Mouse (Mus musculus): Measurements from ENCODE around the gene Ppox. TPM values are rescaled to one million over a fixed set of nuclear protein-coding genes. Genes with fewer than 3 reads are reported as not detected.
"Not testable (repeated sequence)": the region's sequence is repeated elsewhere in the genome, so short reads cannot be mapped to it uniquely, and the experiment has no call there.

Ppox gene
- polyA plus RNA-seq, 1 experiment from 2014 or later = 48.6 TPM

GRCm38 (mm10) chr1:171321415-171321814 lies 40.4 kb upstream of the Ppox start:
- Histone ChIP-seq H3K9me3 (ENCODE audit: control insufficient read depth, low read length) (no peaks in the 10 kb centered on the region), H3K4me2 (ENCODE audit: low read length) (no peak overlapping the region), H3K27ac (ENCODE audit: low read depth) (no peak overlapping the region), H3K9ac (ENCODE audit: low read length) (no peak overlapping the region), H3K4me3 (ENCODE audit: low read depth, low read length) (no peak overlapping the region), H3K27me3 (replicated peaks; ENCODE audit: control insufficient read depth, insufficient read depth, low read length) (no peaks in the 10 kb centered on the region), H3K36me3 (ENCODE audit: control insufficient read depth, insufficient read depth, low read length) (no peaks in the 10 kb centered on the region), H3K4me1 (replicated peaks; ENCODE audit: control insufficient read depth, insufficient read depth, low read length) (no peaks in the 10 kb centered on the region)
- no peak for DNase-seq (ENCODE audit: low spot score)
- ATAC-seq (replicated peaks; ENCODE audit: low FRiP score, low TSS enrichment, low read depth) = no peak

- Histone ChIP-seq H3K27ac (ENCODE audit: low read depth) (no peak overlapping the region), H3K36me3 (ENCODE audit: control insufficient read depth, insufficient read depth, low read length) (no peaks in the 10 kb centered on the region), H3K9ac (ENCODE audit: low read length) (no peak overlapping the region), H3K9me3 (ENCODE audit: control insufficient read depth, low read length) (no peaks in the 10 kb centered on the region), H3K4me3 (ENCODE audit: low read depth, low read length) (0 out of 2 replicates have a peak overlapping the region, but pooled peaks have one; percentile 8), H3K4me1 (replicated peaks; ENCODE audit: control insufficient read depth, insufficient read depth, low read length) (no peaks in the 10 kb centered on the region), H3K4me2 (ENCODE audit: low read length) (peak overlapping the region; percentile 11), H3K27me3 (replicated peaks; ENCODE audit: control insufficient read depth, insufficient read depth, low read length) (no peaks in the 10 kb centered on the region)
- WGBS = 26% methylated on average over 5 of the region's 5 CpGs
- ATAC-seq (replicated peaks; ENCODE audit: low FRiP score, low TSS enrichment, low read depth) = no peak
- no peak for DNase-seq (ENCODE audit: low spot score)
Measured at GRCm38 (mm10) chr1:171320151-171320550, 39.2 kb upstream of the Ppox start.

- DNase-seq (ENCODE audit: low spot score) = no peak
- ATAC-seq (replicated peaks; ENCODE audit: low FRiP score, low TSS enrichment, low read depth) = no peak
- WGBS = 19% methylated on average over 7 of the region's 7 CpGs
- Histone ChIP-seq H3K4me3 (ENCODE audit: low read depth, low read length) (0 out of 2 replicates have a peak overlapping the region, but pooled peaks have one; percentile 8), H3K36me3 (ENCODE audit: control insufficient read depth, insufficient read depth, low read length) (no peaks in the 10 kb centered on the region), H3K27ac (ENCODE audit: low read depth) (no peak overlapping the region), H3K9ac (ENCODE audit: low read length) (no peak overlapping the region), H3K4me1 (replicated peaks; ENCODE audit: control insufficient read depth, insufficient read depth, low read length) (no peaks in the 10 kb centered on the region), H3K27me3 (replicated peaks; ENCODE audit: control insufficient read depth, insufficient read depth, low read length) (no peaks in the 10 kb centered on the region), H3K4me2 (ENCODE audit: low read length) (peak overlapping the region; percentile 11), H3K9me3 (ENCODE audit: control insufficient read depth, low read length) (no peaks in the 10 kb centered on the region)
Measured at GRCm38 (mm10) chr1:171319748-171320147, 38.8 kb upstream of the Ppox start.

GRCm38 (mm10) chr1:171309321-171309720 lies 28.3 kb upstream of the Ppox start:
- Histone ChIP-seq H3K27me3 (replicated peaks; ENCODE audit: control insufficient read depth, insufficient read depth, low read length) (no peaks in the 10 kb centered on the region), H3K36me3 (ENCODE audit: control insufficient read depth, insufficient read depth, low read length) (no peaks in the 10 kb centered on the region), H3K9me3 (ENCODE audit: control insufficient read depth, low read length) (no peaks in the 10 kb centered on the region), H3K27ac (ENCODE audit: low read depth) (no peak overlapping the region), H3K4me2 (ENCODE audit: low read length) (no peak overlapping the region), H3K9ac (ENCODE audit: low read length) (no peak overlapping the region), H3K4me1 (replicated peaks; ENCODE audit: control insufficient read depth, insufficient read depth, low read length) (no peaks in the 10 kb centered on the region), H3K4me3 (ENCODE audit: low read depth, low read length) (no peak overlapping the region)
- DNase-seq (ENCODE audit: low spot score) = no peak
- no peak for ATAC-seq (replicated peaks; ENCODE audit: low FRiP score, low TSS enrichment, low read depth)
- WGBS = 72% methylated on average over 2 of the region's 2 CpGs

- H3K4me2 ChIP-seq (ENCODE audit: low read length); H3K9ac ChIP-seq (ENCODE audit: low read length); H3K4me1 ChIP-seq (replicated peaks; ENCODE audit: control insufficient read depth, insufficient read depth, low read length); H3K27me3 ChIP-seq (replicated peaks; ENCODE audit: control insufficient read depth, insufficient read depth, low read length); DNase-seq (ENCODE audit: low spot score); H3K36me3 ChIP-seq (ENCODE audit: control insufficient read depth, insufficient read depth, low read length); ATAC-seq (replicated peaks; ENCODE audit: low FRiP score, low TSS enrichment, low read depth); H3K4me3 ChIP-seq (ENCODE audit: low read depth, low read length); H3K9me3 ChIP-seq (ENCODE audit: control insufficient read depth, low read length); H3K27ac ChIP-seq (ENCODE audit: low read depth): not testable (repeated sequence)
- WGBS = 70% methylated on average over 5 of the region's 5 CpGs
Measured at GRCm38 (mm10) chr1:171306157-171306556, 25.2 kb upstream of the Ppox start.

- Histone ChIP-seq H3K9ac (ENCODE audit: low read length) (no peak overlapping the region), H3K4me2 (ENCODE audit: low read length) (no peak overlapping the region), H3K36me3 (ENCODE audit: control insufficient read depth, insufficient read depth, low read length) (no peaks in the 10 kb centered on the region), H3K4me3 (ENCODE audit: low read depth, low read length) (no peak overlapping the region), H3K27me3 (replicated peaks; ENCODE audit: control insufficient read depth, insufficient read depth, low read length) (0 out of 2 replicates have a peak, but pooled peaks cover 3% of the 10 kb centered on the region), H3K9me3 (ENCODE audit: control insufficient read depth, low read length) (no peaks in the 10 kb centered on the region), H3K27ac (ENCODE audit: low read depth) (no peak overlapping the region), H3K4me1 (replicated peaks; ENCODE audit: control insufficient read depth, insufficient read depth, low read length) (peaks cover 7% of the 10 kb centered on the region)
- WGBS = 58% methylated on average over 3 of the region's 3 CpGs
- ATAC-seq (replicated peaks; ENCODE audit: low FRiP score, low TSS enrichment, low read depth) (no peak), DNase-seq (ENCODE audit: low spot score) (no peak)
Measured at GRCm38 (mm10) chr1:171298226-171298625, 17.2 kb upstream of the Ppox start.

GRCm38 (mm10) chr1:171295063-171295402 lies 14.0 kb upstream of the Ppox start:
- 0 out of 2 replicates have a peak, but pooled peaks cover 3% of the 10 kb centered on the region for H3K27me3 ChIP-seq (replicated peaks; ENCODE audit: control insufficient read depth, insufficient read depth, low read length)
- H3K36me3 ChIP-seq (ENCODE audit: control insufficient read depth, insufficient read depth, low read length) = peaks cover under 1% of the 10 kb centered on the region
- H3K27ac ChIP-seq (ENCODE audit: low read depth) = peak overlapping the region; percentile 98
- no peaks in the 10 kb centered on the region for H3K9me3 ChIP-seq (ENCODE audit: control insufficient read depth, low read length)
- ATAC-seq (replicated peaks; ENCODE audit: low FRiP score, low TSS enrichment, low read depth) (peak; percentile 18; the same call in 1 of the 2 replicates), DNase-seq (ENCODE audit: low spot score) (no peak)
- H3K4me1 ChIP-seq (replicated peaks; ENCODE audit: control insufficient read depth, insufficient read depth, low read length) = peaks cover 7% of the 10 kb centered on the region
- peak overlapping the region; percentile 85 for H3K4me3 ChIP-seq (ENCODE audit: low read depth, low read length)
- peak overlapping the region; percentile 87 for H3K4me2 ChIP-seq (ENCODE audit: low read length)
- WGBS = 11% methylated on average over 3 of the region's 3 CpGs
- peak overlapping the region; percentile 86 for H3K9ac ChIP-seq (ENCODE audit: low read length)

GRCm38 (mm10) chr1:171294298-171295062 lies 13.5 kb upstream of the Ppox start, which contains the start of gene Ufc1:
Gene Ufc1, minus strand, starts transcription at chr1:171295024.
- H3K27me3 ChIP-seq (replicated peaks; ENCODE audit: control insufficient read depth, insufficient read depth, low read length) = 0 out of 2 replicates have a peak, but pooled peaks cover 3% of the 10 kb centered on the region
- WGBS = under 1% methylated on average over 42 of the region's 42 CpGs
- H3K9me3 ChIP-seq (ENCODE audit: control insufficient read depth, low read length) = no peaks in the 10 kb centered on the region
- H3K4me2 ChIP-seq (ENCODE audit: low read length) = peak within 1 kb of the TSS; percentile 87
- H3K27ac ChIP-seq (ENCODE audit: low read depth) = peak within 1 kb of the TSS; percentile 98
- peak; percentile 82 for ATAC-seq (replicated peaks; ENCODE audit: low FRiP score, low TSS enrichment, low read depth)
- H3K9ac ChIP-seq (ENCODE audit: low read length) = peak within 1 kb of the TSS; percentile 86
- peaks cover 6% of the 10 kb centered on the region for H3K36me3 ChIP-seq (ENCODE audit: control insufficient read depth, insufficient read depth, low read length)
- peak; percentile 94 for DNase-seq (ENCODE audit: low spot score)
- peaks cover 7% of the 10 kb centered on the region for H3K4me1 ChIP-seq (replicated peaks; ENCODE audit: control insufficient read depth, insufficient read depth, low read length)
- peak within 1 kb of the TSS; percentile 85 for H3K4me3 ChIP-seq (ENCODE audit: low read depth, low read length)

- ATAC-seq (replicated peaks; ENCODE audit: low FRiP score, low TSS enrichment, low read depth) (no peak), DNase-seq (ENCODE audit: low spot score) (no peak)
- 38% methylated on average over 5 of the region's 5 CpGs for WGBS
- Histone ChIP-seq H3K27me3 (replicated peaks; ENCODE audit: control insufficient read depth, insufficient read depth, low read length) (0 out of 2 replicates have a peak, but pooled peaks cover 3% of the 10 kb centered on the region), H3K4me1 (replicated peaks; ENCODE audit: control insufficient read depth, insufficient read depth, low read length) (peaks cover 7% of the 10 kb centered on the region), H3K4me3 (ENCODE audit: low read depth, low read length) (peak overlapping the region; percentile 85), H3K27ac (ENCODE audit: low read depth) (peak overlapping the region; percentile 98), H3K9me3 (ENCODE audit: control insufficient read depth, low read length) (no peaks in the 10 kb centered on the region), H3K9ac (ENCODE audit: low read length) (peak overlapping the region; percentile 86), H3K4me2 (ENCODE audit: low read length) (peak overlapping the region; percentile 87), H3K36me3 (ENCODE audit: control insufficient read depth, insufficient read depth, low read length) (peaks cover 12% of the 10 kb centered on the region)
Measured at GRCm38 (mm10) chr1:171293906-171294297, 12.9 kb upstream of the Ppox start.

Data from intestine, embryonic 14.5 days (tissue).